Mouse (Mus musculus) small intestine, adult 2 months (tissue): ENCODE measurements around the gene Pam.

Experiments used
- CTCF ChIP-seq: fragments of 200-500 bp; IDR thresholded peaks from 2 replicates; pipeline ENCODE4 v1.5.1; 2012; ENCODE audit warnings: low read depth, mild to moderate bottlenecking, control low read depth, inconsistent platforms, low read length, moderate library complexity, mixed read lengths; ENCODE audit not compliant: insufficient replicate concordance, insufficient read length; ENCODE audit errors: extremely low read depth
- POLR2A ChIP-seq: fragments of 200-500 bp; IDR thresholded peaks from 2 replicates; pipeline ENCODE4 v1.6.1; 2012; ENCODE audit warnings: low read depth, mild to moderate bottlenecking, control low read depth, inconsistent platforms, low read length, moderate library complexity

GRCm38 (mm10) chr1:97921886-97922285 lies 173.6 kb downstream of the Pam start:
- TF ChIP-seq CTCF (no peak), POLR2A (no peak)
